Mouse (Mus musculus) embryonic facial prominence, embryonic 10.5 days (tissue): ENCODE results near the gene Camkk2. TPM values are rescaled to one million over a fixed set of nuclear protein-coding genes. Genes with fewer than 3 reads are reported as not detected.

Experiments used
- DNase-seq: peaks from one replicate; pipeline ENCODE4 v3.0.0-alpha.2; 2017; ENCODE audit warnings: low spot score
- H3K27ac ChIP-seq: fragments of 300-500 bp; sonication (generic); replicated peaks from 2 replicates; pipeline ENCODE4 v1.5.1; 2016; ENCODE audit warnings: mild to moderate bottlenecking
- H3K27me3 ChIP-seq: fragments of 300-500 bp; sonication (generic); replicated peaks from 2 replicates; pipeline ENCODE4 v1.6.1; 2016; ENCODE audit warnings: low read depth, mild to moderate bottlenecking; ENCODE audit not compliant: poor library complexity, severe bottlenecking
- H3K36me3 ChIP-seq: fragments of 300-500 bp; sonication (generic); replicated peaks from 2 replicates; pipeline ENCODE4 v1.6.1; 2016; ENCODE audit warnings: mild to moderate bottlenecking, moderate library complexity
- H3K4me1 ChIP-seq: fragments of 300-500 bp; sonication (generic); 2 replicates; pipeline ENCODE4 v1.6.1; 2016
- H3K4me3 ChIP-seq: fragments of 300-500 bp; sonication (generic); 2 replicates; pipeline ENCODE4 v1.5.1; 2016; ENCODE audit warnings: mild to moderate bottlenecking, moderate library complexity
- H3K9me3 ChIP-seq: fragments of 300-500 bp; sonication (generic); 2 replicates; pipeline ENCODE4 v1.6.1; 2016; ENCODE audit warnings: mild to moderate bottlenecking
- WGBS: fragments of 180-500 bp; shearing (Covaris S2); methylation state at CpG from one replicate; pipeline ENCODE4 v1.1.7; 2016; 5-methylcytosine and 5-hydroxymethylcytosine counted together
- polyA plus RNA-seq: library from polyadenylated mRNA; unstranded; fragments of >200 nt; fragmentation: Nextera tagmentation; extraction: Ambion mirVana; gene quantifications from 2 replicates; pipeline ENCODE4 v1.2.1, GENCODE M21; 2016

Gene Camkk2
- polyA plus RNA-seq, 1 experiment from 2014 or later, result 26.3 TPM

- no peak for DNase-seq
- peaks cover 60% of the 10 kb centered on the region for H3K36me3 ChIP-seq
- no peak overlapping the region for H3K4me3 ChIP-seq
- H3K27me3 ChIP-seq, result no peaks in the 10 kb centered on the region
- no peaks in the 10 kb centered on the region for H3K9me3 ChIP-seq
- H3K4me1 ChIP-seq, result 0 out of 2 replicates have a peak, but pooled peaks cover 3% of the 10 kb centered on the region
- 91% methylated on average over 7 of the region's 7 CpGs for WGBS
- H3K27ac ChIP-seq, result no peak overlapping the region
Observed at GRCm38 (mm10) chr5:122756680-122757079, 22.5 kb downstream of the Camkk2 start.

- 0 out of 2 replicates have a peak, but pooled peaks cover 3% of the 10 kb centered on the region for H3K4me1 ChIP-seq
- H3K9me3 ChIP-seq, result no peaks in the 10 kb centered on the region
- 71% methylated on average over 6 of the region's 6 CpGs for WGBS
- H3K4me3 ChIP-seq, result no peak overlapping the region
- peaks cover 66% of the 10 kb centered on the region for H3K36me3 ChIP-seq
- H3K27ac ChIP-seq, result no peak overlapping the region
- no peak for DNase-seq
- no peaks in the 10 kb centered on the region for H3K27me3 ChIP-seq
Observed at GRCm38 (mm10) chr5:122756144-122756543, 23.1 kb downstream of the Camkk2 start.

- 95% methylated on average over 4 of the region's 4 CpGs for WGBS
- Histone ChIP-seq H3K27ac (no peak overlapping the region), H3K4me3 (no peak overlapping the region), H3K9me3 (no peaks in the 10 kb centered on the region), H3K4me1 (0 out of 2 replicates have a peak, but pooled peaks cover 3% of the 10 kb centered on the region), H3K36me3 (peaks cover 68% of the 10 kb centered on the region), H3K27me3 (no peaks in the 10 kb centered on the region)
- DNase-seq, result no peak
Observed at GRCm38 (mm10) chr5:122755620-122756019, 23.6 kb downstream of the Camkk2 start.

GRCm38 (mm10) chr5:122754477-122754876 lies 24.7 kb downstream of the Camkk2 start:
- 90% methylated on average over 16 of the region's 16 CpGs for WGBS
- H3K27me3 ChIP-seq, result no peaks in the 10 kb centered on the region
- H3K27ac ChIP-seq, result no peak overlapping the region
- H3K4me3 ChIP-seq, result no peak overlapping the region
- peaks cover 72% of the 10 kb centered on the region for H3K36me3 ChIP-seq
- DNase-seq, result no peak
- 0 out of 2 replicates have a peak, but pooled peaks cover 3% of the 10 kb centered on the region for H3K4me1 ChIP-seq
- H3K9me3 ChIP-seq, result no peaks in the 10 kb centered on the region

GRCm38 (mm10) chr5:122747950-122748349 lies 31.3 kb downstream of the Camkk2 start:
- peaks cover 2% of the 10 kb centered on the region; the same call in 1 of the 2 replicates for H3K4me1 ChIP-seq
- peaks cover 71% of the 10 kb centered on the region for H3K36me3 ChIP-seq
- H3K4me3 ChIP-seq, result no peak overlapping the region
- DNase-seq, result no peak
- no peak overlapping the region for H3K27ac ChIP-seq
- no peaks in the 10 kb centered on the region for H3K27me3 ChIP-seq
- WGBS, result 77% methylated on average over 7 of the region's 7 CpGs
- no peaks in the 10 kb centered on the region for H3K9me3 ChIP-seq

GRCm38 (mm10) chr5:122743880-122744422 lies 35.3 kb downstream of the Camkk2 start:
- H3K4me1 ChIP-seq, result no peaks in the 10 kb centered on the region; the same call in 1 of the 2 replicates
- no peak overlapping the region for H3K27ac ChIP-seq
- peaks cover 81% of the 10 kb centered on the region for H3K36me3 ChIP-seq
- H3K27me3 ChIP-seq, result no peaks in the 10 kb centered on the region
- WGBS, result 84% methylated on average over 13 of the region's 13 CpGs
- no peaks in the 10 kb centered on the region for H3K9me3 ChIP-seq
- no peak overlapping the region for H3K4me3 ChIP-seq
- DNase-seq, result no peak

- DNase-seq, result no peak
- Histone ChIP-seq H3K36me3 (peaks cover 40% of the 10 kb centered on the region), H3K4me1 (peaks cover 30% of the 10 kb centered on the region), H3K27me3 (no peaks in the 10 kb centered on the region), H3K27ac (no peak overlapping the region; the same call in 1 of the 2 replicates), H3K9me3 (no peaks in the 10 kb centered on the region), H3K4me3 (no peak overlapping the region)
- WGBS, result 90% methylated on average over 15 of the region's 15 CpGs
Observed at GRCm38 (mm10) chr5:122736761-122737160, 42.4 kb downstream of the Camkk2 start.

- H3K27me3 ChIP-seq, result no peaks in the 10 kb centered on the region
- peaks cover 32% of the 10 kb centered on the region for H3K36me3 ChIP-seq
- WGBS, result 84% methylated on average over 7 of the region's 7 CpGs
- no peak overlapping the region for H3K4me3 ChIP-seq
- peaks cover 35% of the 10 kb centered on the region for H3K4me1 ChIP-seq
- no peaks in the 10 kb centered on the region for H3K9me3 ChIP-seq
- H3K27ac ChIP-seq, result no peak overlapping the region
- DNase-seq, result no peak
Observed at GRCm38 (mm10) chr5:122735853-122736252, 43.4 kb downstream of the Camkk2 start.

GRCm38 (mm10) chr5:122733881-122734280 lies 45.3 kb downstream of the Camkk2 start:
- peaks cover 29% of the 10 kb centered on the region for H3K36me3 ChIP-seq
- peak overlapping the region; percentile 66 for H3K27ac ChIP-seq
- peaks cover 35% of the 10 kb centered on the region for H3K4me1 ChIP-seq
- no peak for DNase-seq
- no peaks in the 10 kb centered on the region for H3K9me3 ChIP-seq
- WGBS, result 66% methylated on average over 17 of the region's 17 CpGs
- no peak overlapping the region for H3K4me3 ChIP-seq
- H3K27me3 ChIP-seq, result no peaks in the 10 kb centered on the region

GRCm38 (mm10) chr5:122731991-122732673 lies 47.1 kb downstream of the Camkk2 start:
- Histone ChIP-seq H3K27ac (peak overlapping the region; percentile 78), H3K4me1 (peaks cover 35% of the 10 kb centered on the region), H3K27me3 (no peaks in the 10 kb centered on the region), H3K4me3 (no peak overlapping the region), H3K36me3 (peaks cover 23% of the 10 kb centered on the region), H3K9me3 (no peaks in the 10 kb centered on the region)
- DNase-seq, result peak; percentile 37
- WGBS, result 40% methylated on average over 15 of the region's 15 CpGs

GRCm38 (mm10) chr5:122731321-122731720 lies 47.9 kb downstream of the Camkk2 start:
- Histone ChIP-seq H3K4me1 (peaks cover 35% of the 10 kb centered on the region), H3K36me3 (peaks cover 15% of the 10 kb centered on the region), H3K27me3 (no peaks in the 10 kb centered on the region), H3K27ac (peak overlapping the region; percentile 78), H3K9me3 (no peaks in the 10 kb centered on the region), H3K4me3 (no peak overlapping the region)
- DNase-seq, result peak; percentile 66
- 68% methylated on average over 8 of the region's 8 CpGs for WGBS

- no peaks in the 10 kb centered on the region for H3K27me3 ChIP-seq
Observed at GRCm38 (mm10) chr5:122730776-122731175, 48.4 kb downstream of the Camkk2 start.

GRCm38 (mm10) chr5:122727096-122727495 lies 52.1 kb downstream of the Camkk2 start:
- Histone ChIP-seq H3K36me3 (peaks cover 7% of the 10 kb centered on the region), H3K27ac (no peak overlapping the region), H3K9me3 (no peaks in the 10 kb centered on the region), H3K4me3 (no peak overlapping the region), H3K27me3 (no peaks in the 10 kb centered on the region), H3K4me1 (peaks cover 16% of the 10 kb centered on the region)
- DNase-seq, result no peak
- 92% methylated on average over 7 of the region's 7 CpGs for WGBS

More at GRCm38 (mm10) chr5:122730776-122731175, 48.4 kb downstream of the Camkk2 start:
- Histone ChIP-seq H3K4me1 (peaks cover 38% of the 10 kb centered on the region), H3K36me3 (peaks cover 14% of the 10 kb centered on the region), H3K27ac (no peak overlapping the region), H3K9me3 (no peaks in the 10 kb centered on the region), H3K4me3 (no peak overlapping the region)
- 86% methylated on average over 10 of the region's 10 CpGs for WGBS
- no peak for DNase-seq
